Mouse (Mus musculus): ENCODE results near the gene A930004D18Rik. TPM values are rescaled to one million over a fixed set of nuclear protein-coding genes. Genes with fewer than 3 reads are reported as not detected.
"Not testable (repeated sequence)": the region's sequence is repeated elsewhere in the genome, so short reads cannot be mapped to it uniquely, and the experiment has no call there.

Gene A930004D18Rik
- total RNA-seq, 1 experiment from 2014 or later = 0.12 TPM

GRCm38 (mm10) chr2:18026116-18026947 lies 11.2 kb downstream of the A930004D18Rik start:
- no peak for ATAC-seq (ENCODE audit: extremely low read depth, insufficient number of reproducible peaks, low FRiP score, poor library complexity, severe bottlenecking)

- ATAC-seq (ENCODE audit: extremely low read depth, insufficient number of reproducible peaks, low FRiP score, poor library complexity, severe bottlenecking) = no peak
Measured at GRCm38 (mm10) chr2:18025781-18026115, 11.8 kb downstream of the A930004D18Rik start.

- no peak for ATAC-seq (ENCODE audit: extremely low read depth, insufficient number of reproducible peaks, low FRiP score, poor library complexity, severe bottlenecking)
Measured at GRCm38 (mm10) chr2:18025116-18025515, 12.4 kb downstream of the A930004D18Rik start.

GRCm38 (mm10) chr2:18022886-18023285 lies 14.7 kb downstream of the A930004D18Rik start:
- ATAC-seq (ENCODE audit: extremely low read depth, insufficient number of reproducible peaks, low FRiP score, poor library complexity, severe bottlenecking) = no peak

GRCm38 (mm10) chr2:18019122-18019521 lies 18.4 kb downstream of the A930004D18Rik start:
- ATAC-seq (ENCODE audit: extremely low read depth, insufficient number of reproducible peaks, low FRiP score, poor library complexity, severe bottlenecking) = no peak

- no peak for ATAC-seq (ENCODE audit: extremely low read depth, insufficient number of reproducible peaks, low FRiP score, poor library complexity, severe bottlenecking)
Measured at GRCm38 (mm10) chr2:18017321-18017720, 20.2 kb downstream of the A930004D18Rik start.

GRCm38 (mm10) chr2:18016639-18017038 lies 20.9 kb downstream of the A930004D18Rik start:
- ATAC-seq (ENCODE audit: extremely low read depth, insufficient number of reproducible peaks, low FRiP score, poor library complexity, severe bottlenecking) = no peak

GRCm38 (mm10) chr2:18015581-18015980 lies 22.0 kb downstream of the A930004D18Rik start:
- ATAC-seq (ENCODE audit: extremely low read depth, insufficient number of reproducible peaks, low FRiP score, poor library complexity, severe bottlenecking) = no peak

- no peak for ATAC-seq (ENCODE audit: extremely low read depth, insufficient number of reproducible peaks, low FRiP score, poor library complexity, severe bottlenecking)
Measured at GRCm38 (mm10) chr2:18012866-18013265, 24.7 kb downstream of the A930004D18Rik start.

GRCm38 (mm10) chr2:18011226-18011625 lies 26.3 kb downstream of the A930004D18Rik start:
- ATAC-seq (ENCODE audit: extremely low read depth, insufficient number of reproducible peaks, low FRiP score, poor library complexity, severe bottlenecking) = no peak

GRCm38 (mm10) chr2:18005137-18005536 lies 32.4 kb downstream of the A930004D18Rik start:
- ATAC-seq (ENCODE audit: extremely low read depth, insufficient number of reproducible peaks, low FRiP score, poor library complexity, severe bottlenecking) = no peak

GRCm38 (mm10) chr2:18004286-18004685 lies 33.3 kb downstream of the A930004D18Rik start:
- no peak for ATAC-seq (ENCODE audit: extremely low read depth, insufficient number of reproducible peaks, low FRiP score, poor library complexity, severe bottlenecking)

- no peak for ATAC-seq (ENCODE audit: extremely low read depth, insufficient number of reproducible peaks, low FRiP score, poor library complexity, severe bottlenecking)
Measured at GRCm38 (mm10) chr2:18002306-18002705, 35.2 kb downstream of the A930004D18Rik start.

GRCm38 (mm10) chr2:17996858-17997257 lies 40.7 kb downstream of the A930004D18Rik start, which contains the start of gene H2al2a:
Gene H2al2a (minus strand): TSS chr2:17996958.
- no peak for ATAC-seq (ENCODE audit: extremely low read depth, insufficient number of reproducible peaks, low FRiP score, poor library complexity, severe bottlenecking)

GRCm38 (mm10) chr2:17989562-17989961 lies 48.0 kb downstream of the A930004D18Rik start:
- ATAC-seq (ENCODE audit: extremely low read depth, insufficient number of reproducible peaks, low FRiP score, poor library complexity, severe bottlenecking) = no peak

GRCm38 (mm10) chr2:17989115-17989514 lies 48.4 kb downstream of the A930004D18Rik start:
- no peak for ATAC-seq (ENCODE audit: extremely low read depth, insufficient number of reproducible peaks, low FRiP score, poor library complexity, severe bottlenecking)

GRCm38 (mm10) chr2:17986694-17987093 lies 50.8 kb downstream of the A930004D18Rik start:
- no peak for ATAC-seq (ENCODE audit: extremely low read depth, insufficient number of reproducible peaks, low FRiP score, poor library complexity, severe bottlenecking)

GRCm38 (mm10) chr2:17984774-17985173 lies 52.8 kb downstream of the A930004D18Rik start:
- ATAC-seq (ENCODE audit: extremely low read depth, insufficient number of reproducible peaks, low FRiP score, poor library complexity, severe bottlenecking) = no peak

- no peak for ATAC-seq (ENCODE audit: extremely low read depth, insufficient number of reproducible peaks, low FRiP score, poor library complexity, severe bottlenecking)
Measured at GRCm38 (mm10) chr2:17982747-17983146, 54.8 kb downstream of the A930004D18Rik start.

GRCm38 (mm10) chr2:17978706-17979105 lies 58.8 kb downstream of the A930004D18Rik start:
- ATAC-seq (ENCODE audit: extremely low read depth, insufficient number of reproducible peaks, low FRiP score, poor library complexity, severe bottlenecking) = no peak

GRCm38 (mm10) chr2:17978251-17978650 lies 59.3 kb downstream of the A930004D18Rik start:
- ATAC-seq (ENCODE audit: extremely low read depth, insufficient number of reproducible peaks, low FRiP score, poor library complexity, severe bottlenecking) = not testable (repeated sequence)

Data from neutrophil, adult 5-6 weeks (primary cell).